Mouse (Mus musculus): ENCODE data around the gene Miga1.
"Not testable (repeated sequence)": the region's sequence is repeated elsewhere in the genome, so short reads cannot be mapped to it uniquely, and the experiment has no call there.

Miga1 gene

GRCm38 (mm10) chr3:152321765-152322547, 18.3 kb downstream of the Miga1 start:
- DNase-seq (ENCODE audit: low spot score), result no peak

GRCm38 (mm10) chr3:152320972-152321645, 19.1 kb downstream of the Miga1 start:
- no peak for DNase-seq (ENCODE audit: low spot score)

GRCm38 (mm10) chr3:152316447-152317173, 23.6 kb downstream of the Miga1 start:
- peak; percentile 29 for DNase-seq (ENCODE audit: low spot score)

- peak; percentile 79 for DNase-seq (ENCODE audit: low spot score)
Observed at GRCm38 (mm10) chr3:152315613-152316012, 24.6 kb downstream of the Miga1 start.

GRCm38 (mm10) chr3:152314666-152315065, 25.5 kb downstream of the Miga1 start:
- DNase-seq (ENCODE audit: low spot score), result not testable (repeated sequence)

- no peak for DNase-seq (ENCODE audit: low spot score)
Observed at GRCm38 (mm10) chr3:152309250-152309645, 31.0 kb downstream of the Miga1 start.

GRCm38 (mm10) chr3:152308485-152309249, 31.5 kb downstream of the Miga1 start:
- peak; percentile 85 for DNase-seq (ENCODE audit: low spot score)

- DNase-seq (ENCODE audit: low spot score), result no peak
Observed at GRCm38 (mm10) chr3:152305971-152306370, 34.2 kb downstream of the Miga1 start.

- DNase-seq (ENCODE audit: low spot score), result no peak
Observed at GRCm38 (mm10) chr3:152305080-152305479, 35.1 kb downstream of the Miga1 start.

- DNase-seq (ENCODE audit: low spot score), result peak; percentile 56
Observed at GRCm38 (mm10) chr3:152304093-152304815, 36.0 kb downstream of the Miga1 start.

GRCm38 (mm10) chr3:152302991-152303390, 37.2 kb downstream of the Miga1 start:
- DNase-seq (ENCODE audit: low spot score), result no peak

GRCm38 (mm10) chr3:152300376-152301337, 39.5 kb downstream of the Miga1 start:
- DNase-seq (ENCODE audit: low spot score), result no peak

- DNase-seq (ENCODE audit: low spot score), result no peak
Observed at GRCm38 (mm10) chr3:152295896-152296295, 44.3 kb downstream of the Miga1 start.

GRCm38 (mm10) chr3:152294400-152294799, 45.8 kb downstream of the Miga1 start:
- DNase-seq (ENCODE audit: low spot score), result no peak

GRCm38 (mm10) chr3:152293530-152294181, 46.6 kb downstream of the Miga1 start:
- DNase-seq (ENCODE audit: low spot score), result no peak

- DNase-seq (ENCODE audit: low spot score), result no peak
Observed at GRCm38 (mm10) chr3:152291895-152292294, 48.3 kb downstream of the Miga1 start.

- DNase-seq (ENCODE audit: low spot score), result no peak
Observed at GRCm38 (mm10) chr3:152290175-152290798, 49.9 kb downstream of the Miga1 start.

- no peak for DNase-seq (ENCODE audit: low spot score)
Observed at GRCm38 (mm10) chr3:152288740-152289139, 51.5 kb downstream of the Miga1 start.

- DNase-seq (ENCODE audit: low spot score), result no peak
Observed at GRCm38 (mm10) chr3:152288276-152288675, 51.9 kb downstream of the Miga1 start.

All from yolk sac, embryonic 10.5 days (tissue).